Mouse (Mus musculus) Muller cell, postnatal 12 days (primary cell): ENCODE data around the gene Eps8.

Source experiments
- DNase-seq: peaks from one replicate; pipeline ENCODE4 v3.0.0-alpha.2; 2015; ENCODE audit errors: inconsistent ontology term

The Eps8 gene

GRCm38 (mm10) chr6:137654776-137655175 lies at the start of gene Eps8:
TSS of gene Eps8 (minus strand) at chr6:137654876.
- DNase-seq: no peak

GRCm38 (mm10) chr6:137703431-137703830 lies 48.8 kb upstream of the Eps8 start:
- no peak for DNase-seq

- peak; percentile 33 for DNase-seq
Measured at GRCm38 (mm10) chr6:137702918-137703317, 48.2 kb upstream of the Eps8 start.

GRCm38 (mm10) chr6:137702186-137702585 lies 47.5 kb upstream of the Eps8 start:
- DNase-seq: no peak

GRCm38 (mm10) chr6:137699434-137699833 lies 44.8 kb upstream of the Eps8 start:
- no peak for DNase-seq

- no peak for DNase-seq
Measured at GRCm38 (mm10) chr6:137696445-137697204, 41.9 kb upstream of the Eps8 start.

GRCm38 (mm10) chr6:137695046-137695445 lies 40.4 kb upstream of the Eps8 start:
- DNase-seq: no peak

GRCm38 (mm10) chr6:137694310-137694709 lies 39.6 kb upstream of the Eps8 start:
- DNase-seq: no peak

GRCm38 (mm10) chr6:137690550-137691119 lies 36.0 kb upstream of the Eps8 start:
- DNase-seq: peak; percentile 70

- peak; percentile 50 for DNase-seq
Measured at GRCm38 (mm10) chr6:137688506-137689105, 33.9 kb upstream of the Eps8 start.

- no peak for DNase-seq
Measured at GRCm38 (mm10) chr6:137688079-137688478, 33.4 kb upstream of the Eps8 start.

GRCm38 (mm10) chr6:137687667-137688066 lies 33.0 kb upstream of the Eps8 start:
- DNase-seq: no peak

GRCm38 (mm10) chr6:137682629-137683028 lies 28.0 kb upstream of the Eps8 start:
- DNase-seq: no peak

GRCm38 (mm10) chr6:137681000-137681399 lies 26.3 kb upstream of the Eps8 start:
- DNase-seq: no peak

- DNase-seq: no peak
Measured at GRCm38 (mm10) chr6:137676581-137676980, 21.9 kb upstream of the Eps8 start.

- DNase-seq: no peak
Measured at GRCm38 (mm10) chr6:137675556-137675955, 20.9 kb upstream of the Eps8 start.

GRCm38 (mm10) chr6:137673301-137673700 lies 18.6 kb upstream of the Eps8 start:
- no peak for DNase-seq

- no peak for DNase-seq
Measured at GRCm38 (mm10) chr6:137671561-137671960, 16.9 kb upstream of the Eps8 start.

GRCm38 (mm10) chr6:137670820-137671219 lies 16.1 kb upstream of the Eps8 start:
- DNase-seq: no peak

- no peak for DNase-seq
Measured at GRCm38 (mm10) chr6:137669876-137670275, 15.2 kb upstream of the Eps8 start.

- no peak for DNase-seq
Measured at GRCm38 (mm10) chr6:137669433-137669832, 14.8 kb upstream of the Eps8 start.

GRCm38 (mm10) chr6:137668331-137668730 lies 13.7 kb upstream of the Eps8 start:
- no peak for DNase-seq

- DNase-seq: no peak
Measured at GRCm38 (mm10) chr6:137667665-137668064, 13.0 kb upstream of the Eps8 start.
